Mouse (Mus musculus): ENCODE results near the gene Zfyve27. TPM values are rescaled to one million over a fixed set of nuclear protein-coding genes. Genes with fewer than 3 reads are reported as not detected.

Zfyve27 gene
- total RNA-seq (2021): 10 to 100 TPM; 94.5 to 96.4 TPM

DNA sequence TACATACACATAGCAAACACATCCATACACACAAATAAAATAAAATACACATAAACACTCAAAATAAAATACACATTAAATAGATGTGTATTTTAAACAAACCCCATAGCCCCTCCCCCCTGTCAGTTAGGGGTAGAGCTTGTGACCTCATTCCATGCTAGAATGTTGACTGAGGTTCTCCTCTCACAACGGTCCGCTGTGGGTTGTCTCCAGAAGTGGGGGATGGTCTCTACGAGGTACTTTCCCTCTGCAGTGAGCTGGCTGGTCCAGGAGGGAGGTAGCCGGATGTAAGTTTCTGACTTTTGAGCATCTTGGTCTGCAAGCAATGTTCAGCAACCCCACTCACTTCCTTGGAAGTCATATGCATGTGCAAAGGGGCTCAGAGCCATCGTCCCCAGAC lies at the start of gene Zfyve27:
TSS of gene Zfyve27 (plus strand) at position 188 of the 400 bp plus-strand sequence.
- intact Hi-C loops (cut with DNase I): no loop called here
- DNase-seq: no peak

DNA sequence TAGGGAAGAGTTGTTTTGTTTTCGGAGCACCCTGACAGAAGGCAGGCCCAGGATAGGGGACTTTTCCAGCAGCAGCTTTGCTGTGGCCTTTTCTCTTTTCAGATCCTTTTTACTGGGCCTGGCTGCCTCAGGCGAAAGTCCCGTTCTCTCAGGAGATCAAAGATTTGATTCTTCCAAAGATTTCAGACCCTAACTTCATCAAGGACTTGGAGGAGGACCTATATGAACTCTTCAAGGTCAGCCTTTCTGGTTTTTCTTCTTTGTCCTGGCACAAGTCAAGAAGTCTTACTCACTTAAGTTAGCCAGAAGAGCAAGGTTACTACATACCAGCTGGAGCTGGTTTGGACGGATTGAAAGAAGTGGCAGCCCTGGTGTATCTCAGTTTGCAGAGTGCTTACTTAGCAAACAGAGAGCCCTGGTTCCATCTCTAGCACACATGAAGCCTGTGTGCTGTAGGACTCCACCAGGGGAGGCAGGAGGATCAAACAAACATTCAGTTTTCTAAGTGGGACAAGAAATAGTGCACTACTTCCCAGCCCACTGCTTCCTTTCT lies 47.9 kb upstream of the Zfyve27 start:
- no peak for DNase-seq
- intact Hi-C loops (cut with DNase I): no loop called here

- intact Hi-C loops (cut with DNase I): no loop called here
- no peak for DNase-seq
These were observed 45.6 kb upstream of the Zfyve27 start for GRCm38 (mm10) chr19:42118142-42118541.

- no peak for DNase-seq
- intact Hi-C loops (cut with DNase I): no loop called here
These were observed 45.2 kb upstream of the Zfyve27 start for GRCm38 (mm10) chr19:42118596-42118995.

GRCm38 (mm10) chr19:42120451-42120850 lies 43.3 kb upstream of the Zfyve27 start:
- DNase-seq: no peak
- intact Hi-C loops (cut with DNase I): no loop called here

GRCm38 (mm10) chr19:42124684-42125083 lies 39.1 kb upstream of the Zfyve27 start:
- intact Hi-C loops (cut with DNase I): no loop called here
- peak; percentile 57 for DNase-seq

GRCm38 (mm10) chr19:42125501-42126218 lies 38.1 kb upstream of the Zfyve27 start:
- intact Hi-C loops (cut with DNase I): no loop called here
- no peak for DNase-seq

- DNase-seq: no peak
- intact Hi-C loops (cut with DNase I): no loop called here
These were observed 37.5 kb upstream of the Zfyve27 start for GRCm38 (mm10) chr19:42126219-42126605.

DNA sequence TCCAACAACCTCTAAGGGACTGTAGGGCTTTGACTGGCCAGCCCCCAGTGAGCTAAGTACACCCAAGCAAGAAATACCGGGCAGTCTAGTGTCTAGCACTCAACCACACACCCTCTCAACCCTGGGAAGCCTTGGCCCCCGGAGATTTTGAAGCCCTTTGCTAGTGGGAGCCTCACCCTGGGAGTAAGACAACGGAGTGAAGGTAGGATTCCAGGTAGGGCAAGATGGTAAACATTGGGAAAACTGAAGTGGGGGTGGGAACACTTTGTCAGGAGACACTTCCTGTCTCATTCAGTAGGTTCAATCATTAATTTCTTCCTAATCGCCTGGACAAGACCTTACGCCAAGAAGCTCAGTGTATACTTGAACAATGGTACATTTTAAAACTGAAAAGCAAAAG lies 36.7 kb upstream of the Zfyve27 start:
- intact Hi-C loops (cut with DNase I): no loop called here
- no peak for DNase-seq

DNA sequence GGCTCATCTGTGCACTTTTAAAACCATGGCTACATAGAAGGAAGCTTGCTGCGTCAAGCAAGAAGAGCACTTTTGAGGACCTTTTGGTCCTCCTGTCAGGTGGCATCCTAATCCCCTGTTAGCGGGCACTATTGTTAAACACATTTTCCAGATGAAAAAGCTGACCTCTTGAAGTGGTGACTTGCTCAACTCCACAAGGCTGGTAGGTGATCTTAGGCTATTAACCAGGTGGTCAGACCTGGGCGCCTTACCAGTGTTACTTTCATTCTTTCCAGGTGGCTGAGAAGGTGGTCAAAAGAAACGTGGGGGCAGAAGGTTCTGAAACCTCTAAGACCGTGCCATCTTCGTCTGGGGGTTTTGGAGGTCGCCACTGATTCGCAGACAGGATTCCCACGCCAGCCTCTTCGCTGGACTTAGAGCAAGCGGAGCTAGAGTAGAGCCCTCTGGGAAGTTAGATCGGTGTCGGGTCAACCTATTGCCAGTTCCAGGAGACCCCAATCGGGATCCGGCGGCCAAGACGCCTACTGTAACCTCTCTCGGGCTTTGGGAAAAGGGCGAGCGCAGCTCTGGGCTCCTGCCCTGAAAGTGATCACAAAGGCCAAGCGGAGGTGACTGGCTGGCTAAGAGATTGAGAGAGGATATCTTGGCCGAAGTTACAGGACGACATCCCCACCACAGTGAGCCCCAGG lies 35.6 kb upstream of the Zfyve27 start:
- no peak for DNase-seq

GRCm38 (mm10) chr19:42128787-42129508 lies 34.8 kb upstream of the Zfyve27 start, which contains the start of gene Avpi1:
Gene Avpi1 (minus strand): TSS chr19:42129059.
- intact Hi-C loops (cut with DNase I): no loop called here
- peak; percentile 97 for DNase-seq

More for the DNA sequence above, 35.6 kb upstream of the Zfyve27 start:
- intact Hi-C loops (cut with DNase I): no loop called here

DNA sequence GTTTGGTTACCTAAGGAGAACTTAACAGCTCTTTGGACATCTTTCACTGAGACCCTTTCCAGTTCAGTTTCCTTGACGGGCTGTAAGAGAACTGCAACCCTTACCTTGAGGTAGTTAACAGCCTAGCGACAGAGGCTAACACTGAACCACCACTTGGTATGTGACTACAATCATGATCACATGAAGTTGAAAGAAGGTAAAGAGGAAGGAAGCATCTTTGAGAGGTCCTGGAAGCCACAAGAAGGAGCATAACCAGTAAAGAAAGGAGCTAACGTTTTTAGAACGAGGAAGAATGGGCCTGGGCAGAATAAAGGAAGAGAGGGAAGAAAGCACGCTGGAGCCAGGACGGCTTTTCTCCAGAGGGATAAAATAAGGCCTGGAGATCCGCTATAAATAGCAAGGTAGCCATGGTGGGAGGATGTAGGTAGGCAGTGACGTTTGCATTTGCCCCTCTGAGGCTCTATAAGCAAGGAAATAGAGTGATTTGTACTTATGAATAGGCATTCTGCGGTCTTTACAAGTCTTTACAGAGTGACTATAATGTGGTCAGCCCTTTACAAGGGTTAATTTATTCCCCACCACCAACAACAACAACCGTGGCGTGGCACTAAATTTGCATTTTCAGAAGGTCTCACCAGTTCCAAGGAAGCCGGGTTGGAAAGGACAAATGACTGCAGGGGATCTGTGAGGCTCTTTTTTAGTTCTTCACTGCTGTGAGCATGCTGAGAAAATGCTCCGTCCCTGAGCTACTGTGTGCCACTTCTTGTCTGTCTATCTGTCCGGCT lies 34.0 kb upstream of the Zfyve27 start:
- DNase-seq: no peak
- intact Hi-C loops (cut with DNase I): no loop called here

DNA sequence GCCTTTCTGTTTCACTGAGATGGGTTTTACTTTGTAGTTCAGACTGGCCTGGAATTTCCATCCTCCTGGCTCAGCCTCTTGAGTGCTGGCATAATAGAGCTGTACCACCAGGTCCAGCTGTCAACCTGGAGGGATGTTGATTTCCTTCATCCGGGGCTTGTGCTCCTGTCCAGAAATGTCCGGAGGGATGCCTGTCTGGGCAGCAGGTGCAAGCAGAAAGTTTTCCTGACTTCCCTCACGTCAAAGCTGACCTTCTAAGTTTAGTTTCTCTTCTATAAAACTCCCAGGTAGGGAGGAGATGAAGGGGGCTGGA lies 33.5 kb upstream of the Zfyve27 start:
- DNase-seq: no peak
- intact Hi-C loops (cut with DNase I): no loop called here

DNA sequence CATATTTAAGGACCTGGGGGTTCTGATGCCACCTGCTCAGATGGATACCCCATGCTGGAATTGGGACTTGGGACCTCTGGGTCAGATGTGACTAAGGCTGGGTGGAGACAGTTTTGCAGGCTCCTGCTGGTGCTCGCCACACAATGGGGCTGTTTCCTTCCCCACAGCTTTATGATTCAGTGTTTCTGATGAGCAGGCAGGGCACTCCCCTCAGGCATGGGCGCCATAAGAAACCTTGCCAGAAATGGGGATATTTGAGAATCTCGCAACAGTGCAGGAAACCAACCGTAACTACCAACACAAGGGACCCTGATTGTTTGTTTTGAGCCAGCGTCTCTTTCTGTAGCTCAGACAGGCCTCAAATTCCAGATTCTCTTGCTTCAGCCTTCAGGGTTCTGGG lies 32.6 kb upstream of the Zfyve27 start:
- DNase-seq: no peak
- intact Hi-C loops (cut with DNase I): no loop called here

DNA sequence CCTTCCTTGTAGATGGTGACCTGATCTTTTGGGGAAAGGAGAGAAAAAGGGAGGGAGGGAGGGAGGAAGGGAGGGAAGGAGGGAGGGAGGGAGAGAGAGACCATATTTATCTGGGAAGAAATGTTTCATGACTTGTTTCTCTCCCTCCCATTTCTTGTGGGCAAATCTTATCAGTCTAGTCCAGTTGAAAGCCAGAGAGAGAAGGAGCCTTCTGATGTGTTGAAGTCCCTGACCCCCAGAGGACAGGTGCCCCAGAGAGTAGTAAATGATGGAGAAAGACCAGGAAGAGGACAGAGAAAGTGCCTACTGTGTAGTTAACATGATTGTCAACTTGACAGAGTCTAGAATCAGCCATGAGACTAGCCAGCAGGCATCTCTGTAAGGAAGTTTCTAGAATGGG lies 28.7 kb upstream of the Zfyve27 start:
- DNase-seq: no peak
- intact Hi-C loops (cut with DNase I): no loop called here

DNA sequence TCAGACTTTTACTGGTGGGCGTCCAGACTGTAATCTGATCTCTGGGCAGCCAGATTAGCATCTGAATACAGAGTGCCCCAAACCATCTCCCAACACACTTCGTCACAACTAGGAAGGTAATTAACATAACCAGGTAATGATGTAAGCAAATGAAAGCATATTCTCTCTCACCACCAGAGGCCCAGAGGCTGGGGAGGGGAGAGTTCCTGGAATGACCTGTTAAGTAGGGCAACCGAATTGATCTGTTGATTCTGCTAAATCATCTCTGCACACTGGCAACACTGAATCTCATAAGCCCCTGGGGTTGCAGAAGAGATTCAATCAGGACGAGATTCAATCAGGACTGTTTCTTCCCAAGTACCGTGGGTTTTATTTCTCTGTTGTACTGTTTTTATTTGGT lies 27.6 kb upstream of the Zfyve27 start:
- intact Hi-C loops (cut with DNase I): no loop called here
- DNase-seq: no peak

- intact Hi-C loops (cut with DNase I): no loop called here
- no peak for DNase-seq
These were observed 26.5 kb upstream of the Zfyve27 start for GRCm38 (mm10) chr19:42137167-42137672.

DNA sequence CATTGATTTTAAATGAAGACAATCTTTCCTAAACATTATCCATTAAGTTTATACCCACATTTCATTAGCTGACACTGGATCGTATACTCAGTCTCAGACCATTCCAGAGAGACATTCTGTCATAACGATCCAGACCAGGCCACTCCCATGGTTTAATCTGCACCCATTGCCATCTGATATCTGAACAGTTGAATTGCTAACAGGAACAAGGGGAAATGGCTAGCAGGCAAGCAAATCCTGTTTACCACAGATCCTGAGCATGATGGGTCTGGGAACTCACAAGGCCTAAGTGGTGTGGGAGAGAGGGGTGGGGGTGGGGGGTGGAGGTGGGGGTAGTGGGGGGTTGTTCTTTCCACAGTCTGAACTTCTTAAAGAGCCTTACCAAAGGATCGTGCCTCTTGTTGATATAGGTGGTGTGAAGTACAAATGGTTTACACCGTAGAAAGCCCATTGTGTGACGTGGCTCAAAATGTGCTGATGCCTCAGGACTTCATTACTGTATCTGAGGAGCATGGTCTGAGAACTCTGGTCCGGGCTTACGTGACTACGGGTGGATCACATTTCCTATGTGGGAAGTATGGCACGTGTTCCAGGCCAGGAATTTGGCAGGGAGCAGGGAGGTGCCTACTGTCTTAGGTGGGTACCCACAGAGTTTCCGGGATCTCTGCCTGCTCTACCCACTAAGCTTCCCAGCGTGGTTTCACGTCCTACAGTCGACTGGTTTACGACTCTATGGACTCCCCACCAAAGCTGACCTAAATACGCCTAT lies 25.1 kb upstream of the Zfyve27 start:
- DNase-seq: no peak
- intact Hi-C loops (cut with DNase I): no loop called here

- no peak for DNase-seq
- intact Hi-C loops (cut with DNase I): no loop called here
These were observed 23.8 kb upstream of the Zfyve27 start for GRCm38 (mm10) chr19:42139724-42140517.
